Mouse (Mus musculus) kidney, adult 9 months (tissue): Measurements from ENCODE around the gene Uvrag.

Source experiments
- DNase-seq: peaks from one replicate; pipeline ENCODE4 v3.0.0; 2022

The Uvrag gene

DNA sequence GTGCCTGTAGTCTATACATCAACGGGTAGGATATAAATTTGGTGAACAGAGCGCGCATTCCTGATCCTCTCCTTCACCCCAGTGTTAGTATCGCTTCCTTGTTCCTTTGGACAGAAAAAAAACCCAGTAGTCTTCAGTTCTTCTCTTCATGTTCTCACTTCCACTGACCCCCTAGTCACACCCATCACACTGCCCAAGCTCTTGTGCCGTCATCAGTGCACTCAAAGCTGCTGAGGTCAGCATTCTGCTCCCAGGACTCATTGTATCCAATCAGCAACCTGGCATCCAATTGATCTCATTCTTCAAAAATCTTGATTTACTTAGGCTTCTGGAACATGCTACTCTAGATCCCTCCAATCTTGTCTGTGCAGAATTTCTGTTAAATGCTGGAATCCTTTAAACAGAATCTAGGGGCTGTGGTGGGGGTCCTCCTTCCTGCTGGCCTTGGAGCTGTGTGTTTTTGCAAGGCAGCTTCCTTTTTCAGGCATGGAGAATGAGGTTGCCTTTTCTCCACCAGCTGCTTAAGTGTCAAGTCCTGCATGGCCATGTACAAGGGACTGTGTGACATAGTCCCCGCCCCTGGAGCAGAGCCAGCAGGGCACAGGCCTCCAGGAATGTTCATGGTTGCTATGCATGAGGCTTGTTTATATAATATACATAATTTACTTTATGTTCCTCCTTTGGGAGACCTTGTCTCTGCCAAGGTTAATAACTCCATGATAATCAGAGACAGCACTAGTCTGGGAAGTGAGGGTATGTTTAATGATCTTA is 88.3 kb downstream of the Uvrag start:
- no peak for DNase-seq

DNA sequence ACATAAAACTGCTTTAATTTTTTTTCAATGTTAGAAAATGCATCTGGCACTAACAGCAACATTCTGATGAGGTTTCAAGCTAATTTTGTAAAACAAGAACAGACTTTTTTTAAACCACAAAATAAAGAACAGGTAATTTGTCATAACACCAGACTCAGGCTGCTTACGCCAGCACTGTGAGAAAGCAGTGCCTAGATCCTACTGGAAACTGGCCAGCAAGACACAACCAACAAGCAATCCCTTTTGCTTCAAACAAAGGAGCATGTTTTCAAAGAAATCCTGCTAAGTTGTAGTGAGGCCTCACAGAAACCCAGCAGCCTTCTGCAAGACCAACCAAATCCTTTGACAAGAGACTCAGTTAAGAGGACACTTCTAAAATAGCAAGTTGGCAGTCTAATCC is 90.1 kb downstream of the Uvrag start:
- no peak for DNase-seq

DNA sequence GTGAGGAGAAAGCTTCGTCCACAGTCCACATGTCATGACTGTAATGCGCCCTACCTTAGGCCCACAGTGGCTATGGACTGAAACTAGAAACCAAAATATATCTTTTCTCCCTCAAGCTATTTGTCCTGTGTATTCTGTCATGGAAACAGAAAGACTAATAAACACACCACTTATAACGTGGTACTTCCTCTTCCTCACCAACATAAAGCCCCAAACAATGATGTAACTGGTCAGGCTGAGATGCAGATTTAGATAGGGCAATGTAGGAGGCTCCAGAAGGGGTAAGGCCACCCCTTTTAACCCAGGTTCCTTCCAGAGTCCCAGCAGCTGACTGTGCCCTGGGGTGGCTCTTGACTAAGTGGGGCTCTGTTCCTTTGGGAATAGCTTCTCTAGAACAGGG is 91.0 kb downstream of the Uvrag start:
- DNase-seq = no peak

DNA sequence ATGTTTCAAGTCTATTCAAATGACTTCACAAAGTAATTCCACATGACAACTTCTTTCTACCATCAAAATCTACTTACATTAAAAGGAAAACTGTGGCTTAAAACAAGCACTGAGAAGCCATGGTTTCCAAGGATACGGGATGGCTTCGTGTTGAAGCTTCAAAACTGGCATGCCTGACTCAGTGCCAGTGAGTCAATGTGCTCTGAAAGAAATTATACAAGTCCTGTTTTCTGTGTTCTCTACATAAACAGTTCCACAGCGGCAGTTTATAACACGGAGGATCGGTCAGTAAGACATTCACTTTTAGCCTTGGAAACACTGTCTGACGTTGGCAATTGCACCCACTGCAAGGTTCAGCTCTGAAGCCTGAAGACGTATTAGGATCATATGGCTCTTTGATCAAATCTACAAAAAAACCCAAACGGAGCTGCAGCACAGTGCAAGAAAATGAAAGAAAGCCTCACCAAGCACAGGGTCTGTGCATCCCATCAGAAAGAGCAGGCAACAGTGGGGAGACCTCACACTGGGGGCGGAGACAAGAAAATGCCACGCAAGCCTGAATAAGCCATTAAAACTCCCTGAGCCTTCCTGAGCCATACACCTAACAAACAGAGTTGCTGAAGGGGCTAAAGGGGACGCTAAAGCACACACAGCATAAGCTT is 94.3 kb downstream of the Uvrag start:
- no peak for DNase-seq

DNA sequence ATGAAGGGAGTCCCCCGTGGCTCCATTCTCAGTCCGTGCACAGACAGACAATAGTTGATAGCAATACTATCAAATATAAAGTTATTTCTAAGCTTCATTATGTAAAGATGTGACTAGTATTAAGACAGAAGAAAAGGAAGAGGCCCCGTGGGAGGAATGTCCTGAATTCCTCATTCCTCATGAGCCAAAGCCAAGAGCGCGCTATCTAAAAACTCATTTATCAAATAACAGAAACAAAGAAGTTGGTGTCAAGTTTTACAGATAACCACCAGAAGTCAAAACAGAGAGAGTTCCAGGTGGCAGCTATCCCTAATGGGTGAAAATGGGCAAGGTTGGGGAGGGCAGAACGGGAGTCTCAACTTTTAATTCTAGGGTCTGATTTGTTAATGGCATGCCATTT is 95.4 kb downstream of the Uvrag start:
- DNase-seq = peak; percentile 25

DNA sequence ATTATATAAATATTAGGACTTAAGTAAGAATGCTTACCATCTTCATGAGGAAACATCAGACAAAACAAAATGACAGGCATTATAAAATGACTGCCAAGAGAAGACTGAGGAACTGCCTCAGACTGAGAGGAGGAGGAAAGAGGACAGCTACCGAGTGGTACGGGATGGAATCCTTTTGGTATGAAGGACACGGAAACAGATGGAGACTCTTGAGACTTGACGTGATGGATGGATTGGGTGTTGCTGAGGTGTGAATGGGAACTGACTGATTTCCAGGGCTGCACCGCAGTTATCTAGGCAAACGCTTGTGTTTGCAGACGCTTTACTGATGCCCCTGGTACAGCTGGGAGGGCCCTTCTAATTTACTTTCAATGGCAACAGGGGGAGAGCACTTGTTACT is 97.0 kb downstream of the Uvrag start:
- DNase-seq = no peak

DNA sequence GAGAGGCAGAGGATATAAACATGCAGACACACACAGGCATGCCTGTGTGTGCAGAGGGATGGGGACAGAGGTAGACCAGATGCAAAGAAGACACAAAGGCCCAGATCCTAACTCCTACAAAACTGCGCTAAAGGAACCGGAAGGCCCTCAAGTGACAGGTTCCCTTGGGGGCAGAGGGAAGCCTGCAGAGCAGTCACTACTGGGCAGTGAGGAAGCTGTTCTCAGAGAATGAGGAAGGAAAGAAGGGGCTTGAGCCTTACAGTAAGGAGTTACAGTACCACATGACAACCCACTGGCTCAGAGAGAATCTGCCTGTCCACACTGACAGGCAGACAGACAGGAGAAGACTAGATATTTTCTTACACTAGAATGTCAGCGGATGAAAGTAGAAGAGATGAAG is 97.6 kb downstream of the Uvrag start:
- no peak for DNase-seq

DNA sequence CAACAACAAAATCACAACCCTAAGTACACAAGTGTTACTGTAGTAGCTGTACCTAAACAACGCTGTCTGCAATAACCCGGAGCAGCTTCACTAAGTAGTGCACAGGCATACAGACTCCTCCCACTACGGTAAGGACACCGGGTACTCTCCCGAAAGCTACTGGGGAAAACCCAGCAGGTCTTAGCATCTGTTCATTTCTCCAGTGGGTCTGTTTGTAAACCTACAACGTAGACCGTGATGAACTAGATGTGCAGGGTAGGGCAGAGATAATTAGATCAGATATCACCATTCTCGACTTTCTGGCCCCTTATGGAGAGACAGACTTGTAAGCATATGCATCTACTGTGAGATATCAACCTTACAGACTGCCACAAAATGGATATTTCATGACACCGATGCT is 99.1 kb downstream of the Uvrag start:
- DNase-seq = no peak

DNA sequence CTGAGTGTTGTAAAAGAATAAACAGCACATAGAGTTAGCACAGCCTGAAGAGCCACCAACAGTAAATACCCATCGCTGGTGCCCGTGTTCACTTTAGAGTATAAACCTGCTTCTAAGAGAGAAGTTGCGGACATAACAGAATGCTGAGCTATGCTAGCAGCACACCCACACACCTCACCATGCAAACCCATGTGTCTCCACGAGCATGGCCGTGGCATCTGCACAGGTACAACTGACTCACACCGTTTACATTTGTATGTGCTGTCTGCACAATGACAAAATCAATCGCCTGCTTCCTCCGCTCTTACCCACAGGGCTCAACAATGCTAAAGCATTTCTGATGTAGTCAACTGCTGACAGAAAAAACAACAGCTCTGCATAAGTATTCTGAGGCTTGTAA is 101.0 kb downstream of the Uvrag start:
- DNase-seq = no peak

DNA sequence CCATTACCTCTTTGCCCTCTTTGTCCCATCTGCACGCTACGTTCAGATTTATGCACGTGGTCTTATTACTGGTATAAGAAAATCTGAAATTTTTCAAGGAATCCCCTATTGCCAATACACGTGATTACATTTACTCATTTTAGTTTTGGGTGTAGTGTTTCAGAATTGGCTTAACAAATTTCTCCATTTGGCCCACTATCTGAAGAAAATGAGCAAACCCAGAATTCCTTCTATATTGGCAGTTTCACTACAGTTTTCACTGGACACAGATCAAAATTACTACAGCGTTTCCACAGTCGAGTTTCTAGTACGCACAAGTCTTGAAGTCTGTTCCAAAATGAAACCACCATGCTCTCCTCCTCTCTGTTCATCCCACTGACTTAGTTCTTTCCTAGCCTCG is 104.7 kb downstream of the Uvrag start:
- DNase-seq = no peak

DNA sequence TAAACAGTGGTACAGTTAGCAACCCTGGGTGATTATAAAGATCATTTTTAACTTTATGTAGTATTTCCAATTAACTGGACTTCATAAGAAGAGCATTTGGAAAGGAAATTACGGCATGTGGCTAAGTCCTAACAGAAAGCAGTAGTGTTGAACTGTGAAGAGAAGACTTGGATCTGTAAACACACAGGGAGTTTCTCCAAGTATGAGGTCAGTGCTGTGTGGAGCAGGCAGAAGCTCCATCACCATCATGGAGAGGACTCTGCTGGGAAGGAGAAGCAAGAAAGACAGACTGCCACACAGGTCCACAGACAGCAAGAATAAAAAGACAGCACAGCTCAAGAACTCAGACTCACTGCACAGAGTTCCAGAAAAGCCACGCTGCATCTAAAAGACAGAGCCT is 106.0 kb downstream of the Uvrag start:
- no peak for DNase-seq

DNA sequence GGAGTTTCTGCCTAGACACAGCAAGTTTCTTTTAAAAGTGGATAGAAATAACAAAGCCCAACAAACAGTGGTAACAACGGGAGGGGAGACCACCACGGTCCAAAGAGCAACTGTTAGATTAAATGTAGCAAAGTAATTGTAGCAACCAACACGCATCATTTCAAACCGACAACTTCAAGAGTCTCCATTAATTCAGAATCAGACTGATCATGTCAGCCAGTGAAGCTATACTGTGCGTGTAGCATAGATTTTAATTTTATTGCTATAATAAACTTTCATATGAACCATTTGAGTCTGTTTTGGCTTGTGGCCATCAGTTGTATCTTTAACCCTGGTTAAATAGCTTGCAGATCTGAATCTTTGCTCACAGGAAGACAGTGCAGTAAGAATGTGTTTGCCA is 107.1 kb downstream of the Uvrag start:
- DNase-seq = no peak

DNA sequence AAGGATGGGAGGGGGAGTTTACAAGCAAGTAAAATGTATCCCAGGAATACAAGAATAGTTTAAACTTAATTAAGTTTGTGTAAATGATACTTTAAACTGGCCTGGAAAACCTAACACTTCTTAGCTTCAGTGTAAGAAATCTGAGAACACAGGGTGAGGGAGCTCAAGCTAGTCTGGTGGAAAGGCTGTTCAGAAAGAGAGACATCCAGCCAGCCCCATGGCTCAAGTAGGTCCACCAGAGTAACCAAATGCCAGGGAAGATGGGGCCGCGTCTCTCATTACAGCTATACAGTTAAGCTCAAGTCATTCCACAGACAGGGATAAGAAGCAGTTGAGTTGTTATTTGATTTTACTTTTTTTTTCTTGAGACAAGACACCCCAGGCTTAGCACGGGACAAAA is 107.6 kb downstream of the Uvrag start:
- no peak for DNase-seq

DNA sequence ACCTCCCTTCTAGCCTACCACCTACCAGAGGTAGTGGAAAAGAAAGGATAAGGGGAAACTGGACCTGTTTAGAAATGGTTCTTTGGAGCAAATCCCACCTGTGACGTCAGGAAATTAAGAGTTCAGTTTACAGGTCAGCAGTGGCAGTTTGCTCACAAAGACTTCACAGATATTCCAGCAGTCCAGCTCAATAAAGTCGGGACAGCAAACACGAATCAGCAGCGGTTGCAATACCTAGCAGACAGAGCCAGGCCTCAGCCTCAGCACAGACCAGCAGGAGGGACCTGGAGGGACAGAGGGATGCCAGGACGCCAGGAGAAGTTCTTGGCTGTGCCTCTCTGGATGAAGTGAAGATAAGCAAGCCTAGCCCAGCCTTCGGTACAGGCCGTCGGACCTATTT is 108.9 kb downstream of the Uvrag start:
- DNase-seq = no peak

DNA sequence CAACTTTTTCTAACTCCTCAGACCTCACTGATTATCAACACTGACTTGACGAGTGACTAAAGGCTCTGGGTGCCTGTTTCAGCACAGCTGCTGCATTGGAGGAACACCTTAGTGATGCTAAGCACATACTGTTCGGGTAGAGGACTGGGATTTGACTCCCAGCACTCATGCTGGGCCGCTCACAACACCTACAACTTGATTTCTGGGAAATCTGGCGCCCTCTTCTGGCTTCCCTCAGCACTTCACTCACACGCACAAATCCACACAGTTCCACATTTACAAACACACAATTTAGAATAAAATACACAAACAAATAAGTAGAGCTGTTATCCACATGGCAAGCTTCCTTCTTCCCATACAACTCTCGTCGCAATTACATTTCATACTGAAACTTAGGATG is 112.8 kb downstream of the Uvrag start:
- DNase-seq = no peak

DNA sequence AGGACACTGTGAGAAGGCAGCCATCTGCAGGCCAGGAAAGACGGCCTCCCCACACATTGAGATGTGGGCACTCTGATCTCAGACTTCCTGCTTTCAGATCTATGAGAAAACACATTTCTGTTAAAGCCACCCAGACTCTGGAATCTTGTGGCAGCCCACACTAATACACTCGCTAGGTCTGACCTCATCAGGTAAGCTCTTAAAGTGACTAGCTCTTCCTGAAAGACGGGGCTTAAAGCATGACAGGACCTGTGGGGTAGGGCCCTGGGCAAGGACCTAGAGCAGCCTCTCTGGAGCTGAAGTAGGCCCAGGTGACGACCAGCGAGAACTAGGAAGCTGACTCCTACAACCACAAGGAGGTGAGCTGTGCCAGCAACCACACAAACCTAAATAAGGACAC is 113.8 kb downstream of the Uvrag start:
- DNase-seq = no peak

DNA sequence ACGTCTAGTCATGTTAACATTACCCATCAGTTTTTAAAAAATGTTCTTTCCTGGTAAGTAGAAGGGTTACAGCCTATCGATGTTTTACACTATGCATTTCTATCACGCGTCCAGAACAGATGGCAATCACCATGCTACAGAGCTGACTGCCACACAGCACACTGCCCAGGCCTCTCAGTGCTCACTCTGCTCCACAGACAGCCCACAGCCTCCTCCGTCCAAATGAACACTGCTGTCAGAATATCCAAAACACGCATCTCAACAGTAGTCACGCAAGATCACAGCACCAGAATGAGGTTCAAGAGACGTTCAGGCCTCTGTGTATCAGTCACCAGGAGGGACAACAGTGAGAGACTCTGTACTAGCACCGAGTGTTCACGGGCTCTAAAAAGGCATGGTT is 115.0 kb downstream of the Uvrag start:
- DNase-seq = no peak

DNA sequence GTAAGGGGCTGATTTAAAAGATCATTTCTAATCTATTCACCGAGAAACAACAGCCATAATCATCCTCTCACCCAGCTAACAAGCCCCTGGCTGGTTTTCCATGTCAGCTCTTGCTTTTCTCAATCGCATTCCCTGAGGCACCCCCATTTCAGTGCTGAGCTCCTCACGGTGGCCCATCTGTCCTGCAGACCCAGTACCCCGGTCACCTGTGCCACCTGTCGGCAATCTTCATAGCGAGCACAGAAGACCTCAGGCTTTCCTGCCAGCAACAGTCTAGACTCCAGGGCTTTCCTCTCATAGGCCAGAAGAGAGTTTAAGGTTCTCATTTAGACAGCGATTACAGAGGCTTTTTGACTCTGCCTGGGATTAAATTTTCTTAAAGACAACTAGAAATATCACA is 115.7 kb downstream of the Uvrag start:
- no peak for DNase-seq

DNA sequence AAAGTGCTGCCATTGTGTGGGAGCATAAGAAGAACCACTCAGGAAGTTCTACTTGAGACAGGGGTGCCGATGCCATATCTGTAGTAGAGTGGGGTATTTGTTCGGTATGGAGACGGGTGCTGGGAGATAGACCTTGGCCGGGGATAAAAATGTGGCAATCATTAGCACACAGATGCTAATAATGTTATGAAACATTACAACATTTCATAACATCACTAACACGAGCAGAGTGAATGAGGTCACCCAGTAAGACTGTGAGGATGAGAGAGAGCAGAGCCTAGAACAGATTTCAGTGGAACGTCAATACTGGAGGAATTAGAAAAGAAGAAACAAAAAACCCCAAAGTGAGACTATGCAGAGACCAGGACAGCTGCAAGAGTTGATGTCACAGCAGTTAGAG is 116.2 kb downstream of the Uvrag start:
- DNase-seq = no peak

DNA sequence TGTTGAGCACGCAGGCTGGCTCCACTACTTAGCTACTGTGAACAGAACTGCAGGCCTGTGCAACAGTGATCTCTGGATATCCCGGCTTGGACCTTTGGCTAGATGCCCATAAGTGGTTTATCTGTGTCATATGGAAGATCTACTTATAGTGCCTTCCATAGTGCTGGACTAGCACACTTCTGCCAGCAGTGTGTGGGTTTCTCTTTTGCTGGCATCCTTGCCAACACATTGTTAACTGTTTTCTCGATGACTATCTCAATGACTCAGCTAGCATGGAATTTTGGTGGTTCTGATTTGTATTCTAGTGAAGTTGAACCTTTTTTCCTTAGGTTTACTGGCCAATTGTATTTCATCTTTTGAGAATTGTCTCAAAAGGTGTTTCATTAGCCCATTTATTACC is 117.0 kb downstream of the Uvrag start:
- no peak for DNase-seq

DNA sequence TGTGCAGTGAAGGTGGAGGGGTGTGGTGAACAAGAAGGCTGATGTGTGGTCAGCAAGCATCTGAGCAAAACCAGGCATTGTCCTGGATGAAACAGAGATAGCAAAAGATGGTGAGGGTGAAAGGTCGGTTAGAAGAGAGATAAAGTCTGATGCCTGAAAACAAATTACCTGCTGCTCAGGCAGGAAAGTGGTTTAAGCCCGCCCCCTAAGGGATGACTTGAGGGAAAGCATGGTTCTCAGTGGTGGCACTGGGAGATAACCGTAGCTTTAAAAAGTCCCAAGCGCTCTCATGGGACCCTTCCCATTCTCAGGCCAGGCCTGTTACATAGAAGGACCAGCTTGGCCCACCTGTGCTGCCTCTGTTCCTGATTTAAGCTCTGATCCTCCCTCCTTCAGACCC is 119.7 kb downstream of the Uvrag start:
- DNase-seq = no peak

DNA sequence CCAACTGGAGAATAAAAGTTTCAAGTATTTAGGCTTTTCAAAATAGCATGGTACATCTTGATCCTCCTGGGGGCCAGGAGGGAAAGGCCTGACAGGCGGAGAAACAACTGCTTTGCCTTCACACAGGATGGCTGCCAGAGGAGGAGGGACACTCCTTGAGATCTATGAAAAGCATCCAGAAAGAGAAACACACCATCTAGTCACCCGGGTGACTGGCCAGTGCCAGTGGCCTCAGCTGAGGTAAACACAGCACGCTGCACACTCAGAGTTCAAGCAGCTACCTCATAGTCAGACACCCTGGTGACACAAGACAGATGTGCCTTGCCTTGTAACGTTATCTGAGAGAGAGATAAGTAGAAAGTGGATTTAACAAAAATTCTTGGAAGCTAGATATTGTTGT is 120.6 kb downstream of the Uvrag start:
- no peak for DNase-seq

DNA sequence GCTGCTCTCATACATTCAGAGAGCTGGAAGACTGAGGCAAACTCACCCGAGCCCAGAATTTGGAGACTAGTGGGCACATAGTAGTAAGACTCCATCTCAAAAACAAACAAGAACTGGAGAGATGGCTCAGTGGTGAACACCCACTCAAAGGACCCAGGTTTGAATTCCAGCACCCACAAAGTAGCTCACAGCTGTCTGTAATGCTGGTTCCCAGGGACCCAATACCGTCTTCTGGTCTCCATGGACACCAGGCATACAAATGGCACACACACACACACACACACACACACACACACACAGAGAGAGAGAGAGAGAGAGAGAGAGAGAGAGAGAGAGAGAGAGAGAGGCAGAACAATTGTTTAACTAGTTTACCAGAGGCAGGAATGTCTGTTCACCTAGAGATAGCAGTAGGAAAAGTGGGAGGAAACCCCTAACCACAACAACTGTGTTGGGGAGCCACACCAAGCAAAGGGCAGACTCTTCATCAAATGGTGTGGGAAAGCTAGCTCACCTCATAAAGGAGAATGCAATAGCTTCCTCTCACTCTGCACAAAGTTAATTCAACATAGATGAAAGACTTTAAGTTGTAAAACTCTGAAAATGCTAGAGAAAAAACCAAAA is 123.6 kb downstream of the Uvrag start:
- DNase-seq = no peak

DNA sequence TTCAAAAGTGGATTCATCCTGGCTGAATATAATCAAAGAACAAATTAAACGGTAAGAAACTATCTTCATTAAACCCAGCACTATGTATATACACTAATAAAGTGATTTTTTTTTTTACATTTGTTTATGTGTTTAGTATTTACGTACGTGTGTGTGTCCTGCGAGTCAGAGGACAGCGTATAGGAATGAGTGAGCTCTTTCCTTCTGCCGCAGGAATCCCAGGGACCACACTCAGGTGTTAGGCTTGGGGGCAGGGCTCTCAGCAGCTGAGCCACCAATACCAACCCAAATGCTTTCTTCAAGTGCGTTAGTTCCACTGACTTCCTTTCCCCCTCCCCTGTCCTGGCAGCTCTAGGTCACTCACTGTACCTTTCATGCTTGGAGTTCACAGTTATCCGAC is 125.0 kb downstream of the Uvrag start:
- DNase-seq = no peak

DNA sequence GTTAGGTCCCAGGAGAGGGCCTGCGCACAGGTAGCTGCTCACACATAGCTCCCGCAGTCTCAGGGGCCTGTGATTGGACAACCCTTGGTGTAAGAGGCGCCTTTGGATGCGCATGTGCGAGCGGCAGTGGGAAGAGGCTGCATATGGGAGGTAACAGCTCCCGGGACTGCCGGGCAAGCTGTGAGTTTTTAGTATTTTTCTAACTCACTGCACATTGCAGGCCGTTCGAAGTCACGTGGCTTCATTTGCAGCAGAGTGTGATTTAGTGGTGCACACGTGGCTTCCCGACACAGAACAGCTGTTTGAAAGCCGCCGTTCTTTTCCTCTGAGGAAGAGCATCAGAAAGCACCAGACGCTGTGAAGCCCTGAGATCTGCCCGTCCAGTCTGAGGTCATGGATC is 125.5 kb downstream of the Uvrag start:
- DNase-seq = peak; percentile 21
